Mouse (Mus musculus) urinary bladder, postnatal 25 days (tissue): ENCODE results near the gene Ppard.

ENCODE experiments used
- DNase-seq: peaks from one replicate; pipeline ENCODE4 v3.0.0; 2022; ENCODE audit warnings: low spot score

Ppard gene

DNA sequence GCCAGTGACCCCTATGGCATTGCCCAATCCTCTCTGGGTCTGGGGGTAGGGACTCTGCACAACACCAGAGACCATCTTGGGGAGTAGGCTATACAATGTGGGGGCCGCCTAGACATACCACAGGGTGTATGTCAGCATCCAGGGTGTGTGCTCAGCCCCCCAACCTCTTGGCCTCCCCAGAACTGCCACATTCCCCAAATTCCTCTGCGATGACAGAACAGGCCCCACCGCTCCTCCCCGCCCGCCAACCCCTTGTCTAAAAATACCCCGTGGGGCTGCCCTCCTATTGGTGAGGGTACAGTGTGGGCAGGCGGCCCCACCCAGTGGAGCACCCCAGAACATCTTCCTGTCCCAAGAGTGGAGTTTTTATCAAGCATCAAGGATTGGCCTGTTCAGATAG, 108.1 kb downstream of the Ppard start:
- DNase-seq: no peak

DNA sequence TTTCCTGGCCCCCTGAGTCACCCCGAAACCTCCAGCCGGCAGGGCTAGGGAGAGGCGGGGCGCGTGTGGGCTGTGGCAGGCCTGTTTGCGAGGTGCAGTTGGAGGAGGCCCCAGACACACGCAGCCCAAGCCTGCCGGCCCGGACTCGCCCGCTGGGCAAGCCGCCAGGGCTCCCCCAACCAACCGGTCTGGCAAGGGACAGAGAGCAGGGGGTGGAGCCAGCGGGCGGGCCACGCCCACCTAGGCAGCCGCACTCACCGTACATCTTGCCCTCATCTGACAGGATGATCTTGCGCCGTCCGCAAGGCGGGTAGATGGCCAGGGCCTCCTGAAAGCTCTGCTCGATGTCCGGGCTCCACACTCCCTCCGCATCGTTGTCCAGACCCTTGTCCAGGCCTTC, 108.6 kb downstream of the Ppard start:
- peak; percentile 98 for DNase-seq

DNA sequence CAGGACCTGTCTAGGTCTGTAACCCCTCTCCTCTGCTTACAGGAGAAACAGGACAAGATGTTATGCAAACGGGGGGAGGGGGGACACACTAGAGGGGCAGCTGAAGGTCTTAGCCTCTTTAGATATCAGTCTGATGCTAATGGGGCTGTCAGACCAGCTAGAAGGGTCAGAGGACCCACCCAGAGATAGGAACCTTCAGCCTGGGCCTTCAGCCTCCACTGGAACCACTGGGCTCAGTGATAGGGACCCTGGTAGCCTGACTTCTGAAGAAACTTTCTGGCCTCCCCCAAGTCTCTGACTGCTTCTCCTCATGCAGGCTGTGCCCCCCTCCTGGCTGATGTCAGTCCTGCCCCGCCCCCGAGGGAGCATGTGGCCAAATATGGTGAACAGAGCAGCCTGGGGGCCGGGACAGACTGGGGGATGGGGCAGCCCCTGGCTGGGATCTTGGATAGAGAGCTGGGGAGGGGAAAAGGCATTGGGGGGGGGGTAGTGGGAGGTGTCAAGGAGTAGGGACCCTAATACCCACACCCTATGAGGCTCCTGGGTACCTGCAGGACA, 111.6 kb downstream of the Ppard start:
- DNase-seq: no peak

DNA sequence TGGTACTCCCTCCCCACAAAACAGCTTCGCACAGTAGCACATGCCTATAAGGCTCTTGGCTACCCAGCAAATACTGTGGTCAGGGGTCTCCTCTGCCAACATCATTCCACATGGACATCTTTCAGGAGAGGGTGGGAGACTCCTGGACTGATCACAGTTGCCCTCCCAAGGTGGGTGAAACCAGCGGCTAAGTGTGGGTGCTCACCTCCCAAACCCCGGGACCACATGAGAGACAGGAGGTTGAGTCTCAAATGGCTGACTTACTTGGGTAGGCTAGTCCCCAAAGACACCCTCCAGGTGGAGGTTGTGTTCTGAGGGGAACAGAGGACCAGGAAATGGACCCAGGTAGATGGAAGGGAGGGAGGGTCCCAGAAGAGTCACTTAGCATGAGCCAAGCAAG, 112.2 kb downstream of the Ppard start:
- DNase-seq: no peak

DNA sequence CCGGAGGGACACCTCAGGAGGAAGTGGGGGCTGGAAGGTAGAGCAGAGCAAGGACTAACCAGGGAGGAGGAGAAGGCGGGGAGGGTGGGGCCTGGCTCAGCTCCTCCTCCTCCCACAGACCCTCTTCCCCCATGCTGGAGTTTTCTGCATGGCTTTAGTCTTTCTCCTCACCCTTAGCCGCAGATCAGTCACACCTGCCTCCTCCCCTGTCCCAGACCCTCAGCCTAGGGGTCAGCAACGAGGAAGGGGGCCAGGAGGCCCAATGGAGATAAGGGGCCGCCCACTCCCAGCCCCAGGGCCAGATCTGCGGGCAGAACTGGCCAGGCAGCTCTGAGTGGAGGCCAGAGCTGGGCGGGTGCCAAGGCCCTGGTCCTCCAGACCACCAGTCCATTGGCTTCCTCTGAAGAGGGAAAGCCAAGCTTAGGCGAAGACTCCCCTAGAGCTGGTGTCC, 112.8 kb downstream of the Ppard start:
- DNase-seq: peak; percentile 47

DNA sequence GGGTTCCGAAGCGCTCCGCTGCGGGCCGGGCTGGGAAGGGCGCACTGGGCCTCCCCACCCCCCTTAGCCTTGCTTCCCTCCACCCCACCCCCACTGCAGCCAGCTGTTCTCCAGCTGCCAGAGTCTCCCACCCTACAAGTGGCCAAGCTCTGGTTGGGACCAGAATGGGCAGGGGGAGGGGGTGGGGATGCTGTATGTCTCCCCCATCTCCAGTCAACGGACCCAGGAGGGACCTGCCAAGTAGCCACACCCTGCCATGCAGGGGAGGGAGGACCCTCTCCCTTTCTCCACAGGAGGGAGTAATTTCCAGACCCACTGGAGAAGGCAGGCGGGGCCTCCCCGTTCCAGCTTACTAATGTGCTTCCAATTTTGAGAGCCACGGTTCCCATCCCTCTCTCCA, 113.4 kb downstream of the Ppard start:
- DNase-seq: no peak

DNA sequence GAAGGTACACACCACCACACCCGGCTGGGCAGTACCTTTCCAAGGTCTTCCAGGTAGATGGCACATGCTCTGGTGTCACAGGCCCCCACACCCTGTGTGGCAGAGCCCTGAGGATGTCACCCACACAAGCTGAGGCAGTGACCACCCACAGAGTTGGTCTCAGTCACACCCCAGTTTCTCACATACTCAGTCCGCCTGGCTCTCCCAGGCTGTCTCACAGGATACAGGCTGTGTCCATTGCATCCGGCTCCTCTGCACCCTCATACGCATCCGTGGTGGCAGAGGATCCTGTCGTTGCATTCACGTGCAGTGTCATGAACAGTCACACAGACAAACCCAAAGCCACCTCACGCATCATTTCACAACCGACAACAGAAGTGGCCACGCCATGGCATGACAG, 114.8 kb downstream of the Ppard start:
- DNase-seq: peak; percentile 7

DNA sequence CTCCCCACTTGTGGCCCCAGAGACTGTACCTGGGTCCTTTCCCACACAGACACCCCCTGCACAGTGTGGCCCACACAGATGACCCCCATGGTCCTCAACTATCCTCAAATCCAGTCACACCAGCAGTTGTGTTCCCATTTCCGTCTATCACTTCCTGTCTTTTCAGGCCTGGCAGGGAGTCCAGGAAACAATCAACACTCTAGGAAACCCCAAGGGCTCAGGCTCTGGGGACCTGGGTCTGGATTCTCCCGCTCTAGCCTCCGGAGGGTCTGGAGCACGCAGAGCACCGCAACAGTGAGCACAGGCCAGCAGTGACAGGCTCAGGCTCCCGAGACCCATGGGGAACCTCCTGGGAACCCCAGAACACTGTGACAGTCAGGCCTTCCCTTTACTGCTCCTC, 115.7 kb downstream of the Ppard start:
- DNase-seq: peak; percentile 7

DNA sequence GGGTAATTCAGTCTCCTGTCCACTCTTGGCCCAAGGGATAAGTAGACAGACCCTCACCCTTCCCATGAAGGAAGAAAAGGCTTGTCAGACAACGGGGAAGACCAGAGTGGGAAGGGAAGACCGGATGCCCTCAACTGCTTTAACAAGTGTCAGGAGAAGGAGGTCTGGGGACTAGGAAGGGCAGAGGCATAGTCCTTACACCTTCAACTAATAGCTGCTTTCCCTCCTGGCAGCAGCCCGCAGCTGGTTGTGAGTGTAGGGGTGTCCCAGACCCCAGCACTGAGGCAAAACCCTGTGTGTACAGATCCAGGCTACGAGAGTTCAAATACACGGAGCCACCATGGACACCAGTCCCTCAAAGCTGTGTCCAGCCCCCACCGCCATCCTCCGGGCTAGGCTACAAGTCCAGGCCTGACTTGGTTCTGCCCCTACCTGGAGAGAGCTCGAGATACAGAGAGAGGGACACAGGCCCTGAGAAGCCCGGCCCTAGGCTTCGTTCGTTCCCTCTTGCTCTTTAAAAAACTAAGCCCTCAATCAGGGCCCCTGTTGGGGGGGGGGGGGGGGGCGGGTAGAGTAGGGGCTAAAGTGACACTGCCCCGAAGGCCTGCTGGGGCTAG, 116.9 kb downstream of the Ppard start:
- DNase-seq: peak; percentile 41

DNA sequence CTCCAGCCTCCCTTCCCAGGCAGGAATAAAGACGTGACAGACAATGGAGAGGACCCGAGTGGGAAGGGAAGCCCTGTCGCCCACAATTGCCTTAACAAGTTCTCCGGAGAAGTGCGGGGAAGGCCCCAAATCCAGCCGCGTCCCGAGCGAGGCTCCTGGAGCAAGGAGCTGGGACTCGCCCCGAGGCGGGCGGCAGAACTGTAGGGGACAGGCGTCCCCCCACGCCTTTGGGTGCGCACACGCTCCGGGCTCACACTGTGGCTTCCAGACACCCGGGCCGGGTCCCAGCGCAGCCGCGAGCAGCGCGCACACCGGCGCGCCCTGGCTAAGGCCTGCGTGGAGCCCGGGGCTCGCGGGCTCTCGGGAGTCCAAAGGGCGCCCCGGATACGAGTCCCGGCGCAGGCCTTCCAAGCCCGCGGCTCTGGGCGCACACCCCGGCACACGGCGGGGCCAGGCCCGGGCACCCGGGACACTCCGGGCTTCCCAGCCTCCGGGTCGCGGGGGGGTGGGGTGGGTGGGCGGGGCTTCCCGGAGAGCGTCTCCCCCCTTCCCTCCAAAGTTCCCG, 117.5 kb downstream of the Ppard start:
- peak; percentile 54 for DNase-seq

DNA sequence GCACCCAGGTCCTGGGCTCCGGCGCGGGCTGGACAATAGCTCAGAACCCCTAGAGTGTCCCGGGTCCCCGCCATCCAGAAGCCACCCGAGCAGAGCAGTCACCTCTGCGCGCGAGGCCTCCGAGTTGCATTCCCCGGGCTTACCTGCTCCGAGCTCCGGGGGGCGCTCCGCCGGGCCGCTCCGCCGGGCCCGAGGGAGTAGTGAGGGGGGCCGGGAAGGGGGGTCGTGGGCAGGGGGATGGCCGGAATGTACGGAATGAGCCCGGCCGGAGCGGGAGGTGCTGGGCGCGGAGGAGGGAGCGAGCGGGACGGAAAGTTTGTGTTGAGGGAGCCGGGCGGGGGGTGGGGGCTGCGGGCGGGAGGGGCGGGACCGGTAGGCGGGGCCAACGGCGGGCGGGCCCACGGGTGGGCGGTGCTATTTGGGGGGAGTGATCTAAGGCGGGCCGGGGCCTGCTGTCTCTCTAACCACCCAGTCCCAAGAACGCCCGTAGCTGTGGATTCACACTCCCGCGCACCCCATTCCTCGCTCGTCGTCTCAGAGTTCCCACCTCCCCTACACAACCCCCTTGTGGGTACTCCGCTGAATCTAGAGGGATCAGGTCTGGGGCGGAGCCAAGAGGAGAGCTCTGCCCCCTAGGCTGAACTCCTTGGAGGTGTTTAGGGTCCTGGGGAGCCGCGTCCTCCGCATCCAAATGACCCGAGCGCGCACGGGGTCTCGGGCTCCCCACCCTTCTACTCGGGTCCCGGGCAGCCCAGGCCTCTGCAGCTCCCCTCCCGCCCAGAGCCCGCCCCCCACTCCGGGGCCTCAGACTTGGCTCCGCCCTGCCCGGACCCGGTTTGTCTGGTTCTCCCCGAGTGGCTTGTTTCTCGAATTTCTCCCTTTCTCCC, 118.2 kb downstream of the Ppard start, which contains the start of gene Tead3:
Gene Tead3 (minus strand): TSS at position 352 of the 887 bp plus-strand sequence.
- DNase-seq: peak; percentile 80
